Mouse (Mus musculus): Measurements from ENCODE around the gene Mcl1.

DNA sequence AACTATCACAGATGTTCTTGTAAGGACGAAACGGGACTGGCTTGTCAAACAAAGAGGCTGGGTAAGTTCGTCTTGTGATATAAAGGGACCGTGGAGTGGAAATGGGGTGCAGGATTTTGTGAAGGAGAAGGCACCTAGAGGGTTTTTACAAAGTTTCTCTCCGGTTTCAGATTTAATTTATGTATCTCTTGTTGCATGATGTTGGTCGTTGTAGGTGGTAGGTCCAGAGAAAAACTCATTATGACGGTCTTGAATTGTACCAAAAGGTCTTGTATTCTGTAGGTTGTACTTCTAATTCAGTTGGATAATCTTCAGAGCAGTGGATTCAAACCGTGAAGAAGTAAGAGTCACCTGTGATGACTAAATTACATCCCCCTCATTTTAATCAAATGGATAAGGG is 1.4 kb downstream of the Mcl1 start:
- no peak for TF ChIP-seq POLR2A (IDR thresholded peaks at IDR 0.05; ENCODE audit: borderline replicate concordance, low read depth, low read length)
- no peak for TF ChIP-seq CTCF (IDR thresholded peaks at IDR 0.05; ENCODE audit: low read depth, low read length)
